Comparison of ENCODE assay signal across 15 mouse cellular contexts in genomic region chr6:143068181-143068915, GRCm38 (mm10). TPM values are rescaled to one million over a fixed set of nuclear protein-coding genes. Genes with fewer than 3 reads are reported as not detected.
DNase-seq lines count a peak whose midpoint lies in the region; ATAC-seq and TF ChIP-seq lines count a peak whose summit lies in the region.
"Had no signal": no experiment of that assay in that cellular context is flagged by ENCODE, and none has a peak within 500 bp of the region (broad histone marks: within the 10 kb centered on the region; RNA-seq: fewer than 3 reads in every experiment).

No protein-coding gene starts in this region.

- DNase-seq in lung, embryonic 14.5 days, result no peak
- DNase-seq in lung, postnatal 4 days, result no peak
- peak; percentile 34 for DNase-seq in ES-E14 (ENCODE audit: low read depth, low spot score)
- peak; percentile 22 for DNase-seq in liver, postnatal 0 days
- DNase-seq in left cerebral cortex, adult 11 months (ENCODE audit: low spot score), result no peak
- DNase-seq in left cerebral cortex, postnatal 10 days (ENCODE audit: extremely low spot score in 1 of 2, low spot score in 2 of 2), result no peak
- DNase-seq: adrenal gland, postnatal 25 days; cerebellum, postnatal 25 days; gastrocnemius, postnatal 36 days; layer of hippocampus, adult 9-11 months; lung, adult 18-20 months; thymus, adult 18-20 months had no signal

- no peaks in the 10 kb centered on the region for H3K4me1 ChIP-seq in lung, embryonic 14.5 days (ENCODE audit: insufficient read depth)
- H3K4me1 ChIP-seq in ES-E14 (ENCODE audit: control insufficient read depth in 2 of 2, insufficient read depth in 2 of 2, low read length in 2 of 2, poor library complexity in 1 of 2), result peaks cover 2 to 9% of the 10 kb centered on the region in 2 experiments
- peaks cover 22% of the 10 kb centered on the region for H3K4me1 ChIP-seq in liver, postnatal 0 days (ENCODE audit: insufficient read depth)
- H3K4me1 ChIP-seq in forebrain, embryonic 16.5 days (replicated peaks; ENCODE audit: control insufficient read depth, insufficient read depth, low read length), result 0 out of 2 replicates have a peak, but pooled peaks cover 2% of the 10 kb centered on the region
- H3K4me1 ChIP-seq: hindbrain, embryonic 15.5 days had no signal

- no peaks in the 10 kb centered on the region for H3K27me3 ChIP-seq in lung, embryonic 14.5 days (ENCODE audit: insufficient read depth, low read length)
- H3K27me3 ChIP-seq in liver, postnatal 0 days (ENCODE audit: insufficient read depth, low read length), result no peaks in the 10 kb centered on the region
- no peaks in the 10 kb centered on the region for H3K27me3 ChIP-seq in forebrain, embryonic 16.5 days (replicated peaks; ENCODE audit: control insufficient read depth, insufficient read depth, low read length)
- H3K27me3 ChIP-seq: hindbrain, embryonic 15.5 days had no signal

- no peak overlapping the region for H3K4me3 ChIP-seq in lung, embryonic 14.5 days (ENCODE audit: low read depth, low read length)
- H3K4me3 ChIP-seq in ES-E14 (ENCODE audit: insufficient read depth in 1 of 2, low read depth in 1 of 2, low read length in 2 of 2, poor library complexity in 1 of 2, severe bottlenecking in 1 of 2), result no peak overlapping the region
- H3K4me3 ChIP-seq in liver, postnatal 0 days (ENCODE audit: low read depth, low read length), result no peak overlapping the region
- no peak overlapping the region for H3K4me3 ChIP-seq in forebrain, embryonic 16.5 days (replicated peaks; ENCODE audit: low read length)
- H3K4me3 ChIP-seq: hindbrain, embryonic 15.5 days had no signal

- in situ Hi-C loops in ES-E14 (cut with MboI; ENCODE audit: low sequenced_read_pairs in 2 of 2, unreplicated experiment in 2 of 2), result no loop called here

- H3K27ac ChIP-seq in lung, embryonic 14.5 days (ENCODE audit: low read depth), result no peak overlapping the region
- H3K27ac ChIP-seq in ES-E14 (ENCODE audit: insufficient read depth, low read depth, low read length, poor library complexity, severe bottlenecking), result no peak overlapping the region
- peak overlapping the region; percentile 75 for H3K27ac ChIP-seq in liver, postnatal 0 days (ENCODE audit: low read depth)
- H3K27ac ChIP-seq in forebrain, embryonic 16.5 days (ENCODE audit: low read length), result no peak overlapping the region
- H3K27ac ChIP-seq: hindbrain, embryonic 15.5 days had no signal

- no peak for TF ChIP-seq CTCF in lung, embryonic 14.5 days (IDR thresholded peaks at IDR 0.05; ENCODE audit: low read depth)
- no peak for TF ChIP-seq CTCF in liver, postnatal 0 days (IDR thresholded peaks at IDR 0.05; ENCODE audit: low read depth)

- H3K4me2 ChIP-seq in lung, embryonic 14.5 days, result no peak overlapping the region
- peak overlapping the region; percentile 53 for H3K4me2 ChIP-seq in liver, postnatal 0 days (ENCODE audit: low read depth, low read length)
- no peak overlapping the region for H3K4me2 ChIP-seq in forebrain, embryonic 16.5 days (ENCODE audit: low read length)
- H3K4me2 ChIP-seq: hindbrain, embryonic 15.5 days had no signal

- intact Hi-C loops in left cerebral cortex, postnatal 10 days (cut with DNase I), result no loop called here

- no peak overlapping the region for H3K9ac ChIP-seq in lung, embryonic 14.5 days
- no peak overlapping the region for H3K9ac ChIP-seq in ES-E14 (ENCODE audit: insufficient read depth, low read depth, low read length, poor library complexity, severe bottlenecking)
- peak overlapping the region; percentile 34 for H3K9ac ChIP-seq in liver, postnatal 0 days (replicated peaks)
- H3K9ac ChIP-seq in forebrain, embryonic 16.5 days (replicated peaks; ENCODE audit: low read depth, low read length), result no peak overlapping the region
- H3K9ac ChIP-seq: hindbrain, embryonic 15.5 days had no signal

- peaks cover 13% of the 10 kb centered on the region for H3K36me3 ChIP-seq in lung, embryonic 14.5 days (ENCODE audit: insufficient read depth)
- H3K36me3 ChIP-seq in ES-E14 (ENCODE audit: control insufficient read depth, insufficient read depth, low read length, poor library complexity, severe bottlenecking), result peaks cover 7% of the 10 kb centered on the region
- peaks cover 21% of the 10 kb centered on the region for H3K36me3 ChIP-seq in liver, postnatal 0 days (replicated peaks; ENCODE audit: insufficient read depth, low read length)
- peaks cover 9% of the 10 kb centered on the region; the same call in 1 of the 2 replicates for H3K36me3 ChIP-seq in forebrain, embryonic 16.5 days (ENCODE audit: control insufficient read depth, insufficient read depth)

- ATAC-seq in lung, embryonic 14.5 days (ENCODE audit: insufficient read depth), result peak; percentile 56
- ATAC-seq in common myeloid progenitor, adult 5-6 weeks (replicated peaks; ENCODE audit: low read depth, poor library complexity, severe bottlenecking), result peak; percentile 70
- ATAC-seq in liver, postnatal 0 days, result peak; percentile 96
- ATAC-seq in forebrain, embryonic 16.5 days, result no peak

- no peaks in the 10 kb centered on the region for H3K9me3 ChIP-seq in lung, embryonic 14.5 days (ENCODE audit: low read depth, low read length)
- H3K9me3 ChIP-seq in ES-E14 (ENCODE audit: control insufficient read depth, insufficient read depth, low read depth, low read length), result no peaks in the 10 kb centered on the region
- no peaks in the 10 kb centered on the region for H3K9me3 ChIP-seq in liver, postnatal 0 days (ENCODE audit: low read length)
- H3K9me3 ChIP-seq in forebrain, embryonic 16.5 days (ENCODE audit: control insufficient read depth, low read length), result no peaks in the 10 kb centered on the region
- H3K9me3 ChIP-seq: hindbrain, embryonic 15.5 days had no signal

- 38% methylated on average over 9 of the region's 9 CpGs for WGBS in lung, embryonic 14.5 days
- 59% methylated on average over 9 of the region's 9 CpGs for WGBS in liver, postnatal 0 days (ENCODE audit: insufficient replicate concordance)
- 76% methylated on average over 9 of the region's 9 CpGs for WGBS in forebrain, embryonic 16.5 days

- TF ChIP-seq EP300 in liver, postnatal 0 days (IDR thresholded peaks at IDR 0.05; ENCODE audit: low read depth), result peak; percentile 100

TF ChIP-seq in ES-E14, 5 proteins besides CTCF, POLR2A, EP300 and RAD21:
- no peak for TF ChIP-seq CHD2 (IDR thresholded peaks at IDR 0.05; ENCODE audit: low read depth, low read length)
- no peak for TF ChIP-seq HCFC1 (IDR thresholded peaks at IDR 0.05; ENCODE audit: borderline replicate concordance, insufficient read depth, low read length)
- no peak for TF ChIP-seq ZC3H11A (IDR thresholded peaks at IDR 0.05; ENCODE audit: borderline replicate concordance, low read depth, low read length)
- no peak for TF ChIP-seq MAFK (IDR thresholded peaks at IDR 0.05; ENCODE audit: insufficient read depth, low read depth, low read length)
- TF ChIP-seq ZNF384 (IDR thresholded peaks at IDR 0.05; ENCODE audit: low read depth, low read length), result no peak

RNA-seq across cellular contexts. Expression of gene C2cd5, which starts 31.6 kb away (rescaled TPM):
- polyA plus RNA-seq in lung, embryonic 14.5 days (2014; fragmentation: Nextera tagmentation; extraction: Ambion mirVana), result 25.3 and 26.7 TPM in 2 replicates
- 26.5 and 36.7 TPM in 2 replicates for total RNA-seq in ES-E14 (2012; rRNA removed)
- 33.8 and 38.7 TPM in 2 replicates for total RNA-seq in common myeloid progenitor, adult 5-6 weeks (2017)
- 7.2 and 7.9 TPM in 2 replicates for polyA plus RNA-seq in liver, postnatal 0 days (2015; fragmentation: Nextera tagmentation; extraction: Ambion mirVana)
- 10 to 100 TPM; 62.6 to 67.3 TPM for total RNA-seq in left cerebral cortex, postnatal 10 days (2021)
- polyA plus RNA-seq in forebrain, embryonic 16.5 days (2015; fragmentation: Nextera tagmentation; extraction: Ambion mirVana), result 43.3 and 53.4 TPM in 2 replicates

Comparison
In these comparisons a context has a peak if more than half of its experiments do, and no peak if none do; other contexts are left out.
1. DNase-seq: peak in ES-E14 (single experiment) and liver, postnatal 0 days (single experiment); none in lung, embryonic 14.5 days (single experiment), lung, postnatal 4 days (0 of 2), left cerebral cortex, adult 11 months (single experiment) and left cerebral cortex, postnatal 10 days (0 of 2).